Mouse (Mus musculus) adrenal gland, adult 2 months (tissue): ENCODE data around the gene Igflr1. TPM values are rescaled to one million over a fixed set of nuclear protein-coding genes. Genes with fewer than 3 reads are reported as not detected.

Experiments
- DNase-seq: peaks from one replicate; pipeline ENCODE4 v3.0.0; 2021
- polyA plus RNA-seq: library from polyadenylated mRNA; depleted of rRNA; stranded (reverse); fragments of >200 nt; gene quantifications from 2 replicates; pipeline ENCODE4 v1.2.3, GENCODE M21; 2012
- total RNA-seq, 2 experiments: library from RNA; stranded (reverse); gene quantifications; 2 replicates each; pipeline ENCODE4 v1.2.3; 2021

Igflr1 gene
- total and polyA plus RNA-seq, 3 experiments: 3.0 to 10.1 (median 3.8) TPM

GRCm38 (mm10) chr7:30553810-30554584 is 11.2 kb upstream of the Igflr1 start:
- no peak for DNase-seq

GRCm38 (mm10) chr7:30556894-30557536 is 8.2 kb upstream of the Igflr1 start:
- no peak for DNase-seq

GRCm38 (mm10) chr7:30557901-30558514 is 7.2 kb upstream of the Igflr1 start:
- DNase-seq: peak; percentile 46

GRCm38 (mm10) chr7:30558656-30559442 is 6.4 kb upstream of the Igflr1 start:
- no peak for DNase-seq

- peak; percentile 99 for DNase-seq
Observed at GRCm38 (mm10) chr7:30559443-30559954, 5.7 kb upstream of the Igflr1 start, which contains the start of gene Lin37. Gene Lin37 (minus strand): TSS chr7:30559838.

GRCm38 (mm10) chr7:30560296-30560695 is 4.9 kb upstream of the Igflr1 start:
- DNase-seq: no peak

- DNase-seq: no peak
Observed at GRCm38 (mm10) chr7:30562526-30563116, 2.6 kb upstream of the Igflr1 start.

- DNase-seq: peak; percentile 95
Observed at GRCm38 (mm10) chr7:30563117-30563905, 1.9 kb upstream of the Igflr1 start, which contains the start of the genes U2af1l4, Gm49396 and Psenen. Gene U2af1l4 (plus strand): TSS chr7:30563301. Gene Gm49396 (plus strand): TSS chr7:30563344. Gene Psenen (minus strand): TSS chr7:30563627.

GRCm38 (mm10) chr7:30563906-30564280 is 1.3 kb upstream of the Igflr1 start:
- DNase-seq: no peak

- no peak for DNase-seq
Observed at GRCm38 (mm10) chr7:30566033-30566432, 806 bp downstream of the Igflr1 start.

- DNase-seq: no peak
Observed at GRCm38 (mm10) chr7:30567555-30567954, 2.3 kb downstream of the Igflr1 start.

GRCm38 (mm10) chr7:30572389-30572788 is 7.2 kb downstream of the Igflr1 start:
- DNase-seq: no peak

- DNase-seq: peak; percentile 77
Observed at GRCm38 (mm10) chr7:30572969-30573368, 7.7 kb downstream of the Igflr1 start.

GRCm38 (mm10) chr7:30579950-30580349 is 14.7 kb downstream of the Igflr1 start:
- no peak for DNase-seq

GRCm38 (mm10) chr7:30581547-30581946 is 16.3 kb downstream of the Igflr1 start:
- DNase-seq: no peak

- no peak for DNase-seq
Observed at GRCm38 (mm10) chr7:30584339-30584738, 19.1 kb downstream of the Igflr1 start.

GRCm38 (mm10) chr7:30585170-30585569 is 19.9 kb downstream of the Igflr1 start:
- DNase-seq: no peak

GRCm38 (mm10) chr7:30586455-30587020 is 21.3 kb downstream of the Igflr1 start:
- DNase-seq: no peak

- DNase-seq: peak; percentile 73
Observed at GRCm38 (mm10) chr7:30587842-30588667, 22.8 kb downstream of the Igflr1 start.
